Mouse (Mus musculus): Measurements from ENCODE around the gene Dnajb12.
A peak's percentile ranks its signal among the peaks of the same experiment; 100 is the strongest.
"Not testable (repeated sequence)": the region's sequence is repeated elsewhere in the genome, so short reads cannot be mapped to it uniquely, and the experiment has no call there.

Gene Dnajb12

GRCm38 (mm10) chr10:59872651-59873050, 6.7 kb upstream of the Dnajb12 start:
- not testable (repeated sequence) for DNase-seq

- no peak for DNase-seq
Observed at GRCm38 (mm10) chr10:59873206-59873605, 6.2 kb upstream of the Dnajb12 start.

- no peak for DNase-seq
Observed at GRCm38 (mm10) chr10:59873613-59874012, 5.7 kb upstream of the Dnajb12 start.

GRCm38 (mm10) chr10:59875396-59875795, 4.0 kb upstream of the Dnajb12 start:
- DNase-seq: no peak

GRCm38 (mm10) chr10:59876698-59877097, 2.7 kb upstream of the Dnajb12 start:
- DNase-seq: not testable (repeated sequence)

GRCm38 (mm10) chr10:59877421-59878117, 1.8 kb upstream of the Dnajb12 start:
- no peak for DNase-seq

- DNase-seq: no peak
Observed at GRCm38 (mm10) chr10:59878823-59879222, 533 bp upstream of the Dnajb12 start.

GRCm38 (mm10) chr10:59880029-59880386, 652 bp downstream of the Dnajb12 start:
- no peak for DNase-seq

- DNase-seq: no peak
Observed at GRCm38 (mm10) chr10:59880837-59881236, 1.5 kb downstream of the Dnajb12 start.

- no peak for DNase-seq
Observed at GRCm38 (mm10) chr10:59884327-59885173, 5.2 kb downstream of the Dnajb12 start.

- no peak for DNase-seq
Observed at GRCm38 (mm10) chr10:59885174-59886080, 6.1 kb downstream of the Dnajb12 start.

GRCm38 (mm10) chr10:59886081-59886466, 6.7 kb downstream of the Dnajb12 start:
- no peak for DNase-seq

GRCm38 (mm10) chr10:59887432-59887831, 8.1 kb downstream of the Dnajb12 start:
- DNase-seq: no peak

- no peak for DNase-seq
Observed at GRCm38 (mm10) chr10:59889339-59889738, 10.0 kb downstream of the Dnajb12 start.

- DNase-seq: no peak
Observed at GRCm38 (mm10) chr10:59889953-59890751, 10.8 kb downstream of the Dnajb12 start.

GRCm38 (mm10) chr10:59892977-59893376, 13.6 kb downstream of the Dnajb12 start:
- DNase-seq: peak; percentile 73

GRCm38 (mm10) chr10:59894251-59895160, 15.2 kb downstream of the Dnajb12 start:
- peak; percentile 84 for DNase-seq

GRCm38 (mm10) chr10:59895460-59896186, 16.3 kb downstream of the Dnajb12 start:
- DNase-seq: no peak

- no peak for DNase-seq
Observed at GRCm38 (mm10) chr10:59896211-59896610, 16.9 kb downstream of the Dnajb12 start.

GRCm38 (mm10) chr10:59896911-59897331, 17.6 kb downstream of the Dnajb12 start:
- DNase-seq: peak; percentile 59

Data from right cerebral cortex, postnatal 4 days (tissue).